Comparison of ENCODE assay signal across 8 mouse cellular contexts in the genomic region with DNA sequence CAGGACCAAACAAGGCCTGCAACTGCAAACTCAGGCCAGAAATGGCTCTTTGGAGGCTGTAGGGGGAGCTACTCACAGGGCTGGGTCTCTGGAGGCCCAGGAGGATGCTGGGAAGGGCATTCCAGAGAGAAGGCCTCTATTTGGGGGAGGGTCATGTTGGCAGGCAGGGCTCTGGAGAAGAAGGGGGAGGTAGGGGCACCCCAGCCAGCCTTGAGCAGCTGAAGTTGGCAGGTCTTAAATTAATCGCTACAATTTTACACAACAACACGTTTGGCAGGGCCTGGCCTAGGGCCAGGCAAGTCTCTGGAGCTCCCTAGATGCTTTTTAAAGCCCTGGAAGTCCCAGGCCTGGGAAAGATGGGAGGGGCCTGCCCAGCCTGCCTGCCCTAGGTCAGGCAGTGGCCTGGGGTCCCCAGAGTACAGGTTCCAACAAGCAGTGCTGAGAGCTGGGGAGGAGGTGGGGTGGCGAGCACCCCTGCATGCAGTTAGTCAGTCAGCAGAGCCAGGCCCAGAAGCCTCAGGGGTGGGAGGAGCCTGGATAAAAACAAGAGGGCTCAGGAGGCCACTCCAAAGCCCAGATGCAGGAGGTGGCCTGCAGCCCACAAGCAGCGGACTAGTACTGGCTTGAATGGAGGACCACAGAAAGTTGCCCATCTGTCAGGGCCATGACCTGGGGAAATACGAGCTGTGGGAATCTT. TPM values are rescaled to one million over a fixed set of nuclear protein-coding genes. Genes with fewer than 3 reads are reported as not detected.
DNase-seq lines count a peak whose midpoint lies in the region; ATAC-seq and TF ChIP-seq lines count a peak whose summit lies in the region.

No protein-coding gene starts in this region.

- H3K4me1 ChIP-seq in embryonic fibroblast, embryonic 13.5 days (ENCODE audit: control insufficient read depth, insufficient read depth, low read length), result peaks cover 24% of the 10 kb centered on the region; the same call in 1 of the 2 replicates
- peaks cover 31% of the 10 kb centered on the region for H3K4me1 ChIP-seq in neural tube, embryonic 11.5 days (ENCODE audit: control insufficient read depth, insufficient read depth, low read length)

- H3K9me3 ChIP-seq in neural tube, embryonic 11.5 days (ENCODE audit: control insufficient read depth, low read length), result no peaks in the 10 kb centered on the region

- TF ChIP-seq POLR2A in embryonic fibroblast, embryonic 13.5 days (IDR thresholded peaks at IDR 0.05; ENCODE audit: low read depth, low read length), result no peak

- ATAC-seq in neural tube, embryonic 11.5 days (ENCODE audit: insufficient read depth, low FRiP score, low TSS enrichment), result peak; percentile 58
- ATAC-seq in CD4-positive, CD25-positive, alpha-beta regulatory T cell, adult 4 months, result no peak

- intact Hi-C loops in heart, postnatal 25 days (cut with DNase I), result no loop called here

- DNase-seq in 3134 (ENCODE audit: extremely low read depth, insufficient read length, low spot score) (peak; percentile 49), MN1 (ENCODE audit: low spot score) (peak; percentile 87)
- peak; percentile 47 for DNase-seq in heart, postnatal 25 days (ENCODE audit: low spot score)
- DNase-seq in kidney, postnatal 36 days, result peak; percentile 66 to 71
- peak; percentile 63 for DNase-seq in neural tube, embryonic 11.5 days (ENCODE audit: low spot score)
- no peak for DNase-seq in spleen, adult 12 weeks (ENCODE audit: low spot score)

- H3K27me3 ChIP-seq in neural tube, embryonic 11.5 days (ENCODE audit: control insufficient read depth, insufficient read depth, low read length), result no peaks in the 10 kb centered on the region

- peak overlapping the region; percentile 32; the same call in 1 of the 2 replicates for H3K27ac ChIP-seq in embryonic fibroblast, embryonic 13.5 days (ENCODE audit: insufficient read depth, low read length)
- H3K27ac ChIP-seq in neural tube, embryonic 11.5 days (ENCODE audit: low read depth, low read length), result peak overlapping the region; percentile 63

- peaks cover 20% of the 10 kb centered on the region for H3K36me3 ChIP-seq in neural tube, embryonic 11.5 days (ENCODE audit: control insufficient read depth, insufficient read depth, low read length)

- peak overlapping the region; percentile 23; the same call in 1 of the 2 replicates for H3K9ac ChIP-seq in neural tube, embryonic 11.5 days (ENCODE audit: low read length)

- H3K4me2 ChIP-seq in neural tube, embryonic 11.5 days (ENCODE audit: low read depth), result no peak overlapping the region

- 17% methylated on average over 5 of the region's 5 CpGs for WGBS in neural tube, embryonic 11.5 days

- H3K4me3 ChIP-seq in embryonic fibroblast, embryonic 13.5 days (ENCODE audit: insufficient read depth, low read length), result no peak overlapping the region
- no peak overlapping the region for H3K4me3 ChIP-seq in neural tube, embryonic 11.5 days (ENCODE audit: low read depth, low read length)

- TF ChIP-seq CTCF in embryonic fibroblast, embryonic 13.5 days (IDR thresholded peaks at IDR 0.05; ENCODE audit: borderline replicate concordance, insufficient read depth, low read length), result no peak

RNA-seq across cellular contexts. Expression of a gene that starts 10.8 kb away (rescaled TPM):
- polyA plus RNA-seq in embryonic fibroblast, embryonic 13.5 days (2011; ENCODE audit: insufficient read length, low read depth, missing spikeins), result 161 and 176 TPM in 2 replicates
- 10 to 100 TPM; 21.2 to 28.7 TPM for total RNA-seq in heart, postnatal 25 days (2021)
- polyA plus RNA-seq in neural tube, embryonic 11.5 days (2014; fragmentation: Nextera tagmentation; extraction: Ambion mirVana), result 32.8 and 38.3 TPM in 2 replicates
- 1 to 10 TPM in 1 of 2 experiments, under 1 TPM in 1; 0.90 to 1.8 TPM for polyA plus RNA-seq in CD4-positive, CD25-positive, alpha-beta regulatory T cell, adult 4 months (2017; shearing (Covaris generic))

Comparison
In these comparisons a context has a peak if more than half of its experiments do, and no peak if none do; other contexts are left out.
1. RNA of a gene that starts 10.8 kb away (polyA plus RNA-seq): 161 to 176 TPM in embryonic fibroblast, embryonic 13.5 days and 32.8 to 38.3 TPM in neural tube, embryonic 11.5 days; 0.90 to 1.8 TPM in CD4-positive, CD25-positive, alpha-beta regulatory T cell, adult 4 months; every median in the first group is over 10 times any median in the second.